Mouse (Mus musculus) kidney, embryonic 14.5 days (tissue): ENCODE data around the gene Crtac1. TPM values are rescaled to one million over a fixed set of nuclear protein-coding genes. Genes with fewer than 3 reads are reported as not detected.

Experiments
- ATAC-seq: fragments of 200-750 bp; cut with Nextera tagmentation; 2 replicates; pipeline ENCODE4 v1.8.0; 2017; ENCODE audit warnings: moderate number of reproducible peaks, mild to moderate bottlenecking, moderate TSS enrichment, moderate library complexity; ENCODE audit not compliant: low FRiP score, low TSS enrichment
- H3K27ac ChIP-seq: fragments of 300-500 bp; sonication (generic); 2 replicates; pipeline ENCODE4 v1.5.1; 2014; ENCODE audit warnings: low read depth, mild to moderate bottlenecking, low read length, moderate library complexity, mixed read lengths
- H3K27me3 ChIP-seq: fragments of 300-500 bp; sonication (generic); 2 replicates; pipeline ENCODE4 v1.6.1; 2014; ENCODE audit warnings: mild to moderate bottlenecking, low read length; ENCODE audit not compliant: control insufficient read depth, insufficient read depth
- H3K36me3 ChIP-seq: fragments of 300-500 bp; sonication (generic); 2 replicates; pipeline ENCODE4 v1.6.1; 2014; ENCODE audit warnings: low read length, mixed read lengths; ENCODE audit not compliant: control insufficient read depth, insufficient read depth
- H3K4me1 ChIP-seq: fragments of 300-500 bp; sonication (generic); 2 replicates; pipeline ENCODE4 v1.6.1; 2014; ENCODE audit warnings: low read length, mixed read lengths; ENCODE audit not compliant: control insufficient read depth, insufficient read depth
- H3K4me2 ChIP-seq: fragments of 300-500 bp; sonication (generic); replicated peaks from 2 replicates; pipeline ENCODE4 v1.6.1; 2014; ENCODE audit warnings: low read depth, mild to moderate bottlenecking, low read length
- H3K4me3 ChIP-seq: fragments of 300-500 bp; sonication (generic); 2 replicates; pipeline ENCODE4 v1.5.1; 2014; ENCODE audit warnings: mild to moderate bottlenecking, low read length
- H3K9ac ChIP-seq: fragments of 300-500 bp; sonication (generic); 2 replicates; pipeline ENCODE4 v1.6.1; 2014; ENCODE audit warnings: low read depth, mild to moderate bottlenecking, low read length, moderate library complexity
- H3K9me3 ChIP-seq: fragments of 300-500 bp; sonication (generic); 2 replicates; pipeline ENCODE4 v1.6.1; 2016; ENCODE audit warnings: low read length; ENCODE audit not compliant: control insufficient read depth
- WGBS: fragments of 180-500 bp; shearing (Covaris S2); extraction: QIAGEN DNeasy Blood & Tissue Kit; methylation state at CpG from one replicate; pipeline ENCODE4 v1.1.7; 2014; 5-methylcytosine and 5-hydroxymethylcytosine counted together
- polyA plus RNA-seq: library from polyadenylated mRNA; unstranded; fragments of >200 nt; fragmentation: Nextera tagmentation; extraction: Ambion mirVana; gene quantifications from 2 replicates; pipeline ENCODE4 v1.2.1, GENCODE M21; 2014

Crtac1 gene
- polyA plus RNA-seq, 1 experiment from 2014 or later, result 6.3 TPM

DNA sequence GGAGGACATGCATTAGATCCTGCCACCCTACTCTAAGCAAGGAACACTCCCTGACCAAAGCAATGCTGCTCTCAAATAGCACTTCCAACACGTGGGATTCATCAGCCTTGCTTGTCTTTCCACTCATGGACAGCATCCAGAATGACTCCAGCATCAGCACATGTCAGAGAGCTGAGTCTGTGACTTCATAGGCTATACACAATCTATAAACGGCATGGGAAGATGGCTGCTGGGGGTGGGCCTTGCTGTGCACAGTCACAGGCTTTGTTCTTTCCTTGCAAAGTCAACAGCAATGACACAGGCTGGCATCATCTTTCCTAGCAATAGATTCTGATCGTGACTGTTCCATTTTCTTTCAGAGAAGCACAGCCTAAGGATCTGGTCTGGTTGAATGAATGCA, 31.6 kb downstream of the Crtac1 start:
- H3K4me3 ChIP-seq, result no peak overlapping the region
- H3K9ac ChIP-seq, result no peak overlapping the region
- H3K27me3 ChIP-seq, result no peaks in the 10 kb centered on the region
- no peak overlapping the region for H3K27ac ChIP-seq
- no peaks in the 10 kb centered on the region for H3K36me3 ChIP-seq
- no peak for ATAC-seq
- WGBS, result 64% methylated on average over 3 of the region's 3 CpGs
- H3K4me2 ChIP-seq, result no peak overlapping the region
- H3K4me1 ChIP-seq, result no peaks in the 10 kb centered on the region
- no peaks in the 10 kb centered on the region for H3K9me3 ChIP-seq

GRCm38 (mm10) chr19:42397281-42397680, 34.3 kb downstream of the Crtac1 start:
- no peaks in the 10 kb centered on the region for H3K4me1 ChIP-seq
- H3K36me3 ChIP-seq, result no peaks in the 10 kb centered on the region
- no peak overlapping the region for H3K9ac ChIP-seq
- no peak overlapping the region for H3K4me3 ChIP-seq
- no peaks in the 10 kb centered on the region for H3K9me3 ChIP-seq
- no peaks in the 10 kb centered on the region for H3K27me3 ChIP-seq
- WGBS, result 20% methylated on average over 11 of the region's 11 CpGs
- ATAC-seq, result no peak
- no peak overlapping the region for H3K27ac ChIP-seq
- H3K4me2 ChIP-seq, result no peak overlapping the region

GRCm38 (mm10) chr19:42394848-42395534, 36.6 kb downstream of the Crtac1 start:
- no peaks in the 10 kb centered on the region for H3K36me3 ChIP-seq
- no peak overlapping the region for H3K4me2 ChIP-seq
- no peaks in the 10 kb centered on the region for H3K27me3 ChIP-seq
- WGBS, result 63% methylated on average over 2 of the region's 2 CpGs
- no peak for ATAC-seq
- no peak overlapping the region for H3K9ac ChIP-seq
- H3K4me1 ChIP-seq, result no peaks in the 10 kb centered on the region
- H3K4me3 ChIP-seq, result no peak overlapping the region
- no peak overlapping the region for H3K27ac ChIP-seq
- H3K9me3 ChIP-seq, result no peaks in the 10 kb centered on the region

DNA sequence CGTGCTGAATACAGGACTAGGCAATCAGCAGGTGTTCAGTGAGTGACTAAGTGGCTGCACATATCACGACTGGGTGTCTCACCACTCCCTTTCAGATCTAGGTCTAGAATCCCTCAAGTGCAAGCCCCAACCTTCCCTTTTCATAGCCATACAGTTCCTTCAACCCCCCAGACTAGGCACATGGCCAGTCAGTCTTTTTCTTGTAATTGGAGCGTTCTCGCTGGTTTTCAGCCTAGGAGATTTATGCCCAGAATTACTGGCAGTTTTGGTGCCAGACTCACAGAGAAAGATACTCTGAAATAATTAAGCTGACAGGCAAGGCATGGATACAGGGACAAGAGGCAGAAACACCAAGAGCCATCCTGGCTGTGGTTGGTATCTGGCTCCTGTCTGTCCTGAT, 37.7 kb downstream of the Crtac1 start:
- 82% methylated on average over 4 of the region's 4 CpGs for WGBS
- no peak for ATAC-seq
- Histone ChIP-seq H3K4me2 (no peak overlapping the region), H3K27me3 (no peaks in the 10 kb centered on the region), H3K4me1 (no peaks in the 10 kb centered on the region), H3K9ac (no peak overlapping the region), H3K4me3 (no peak overlapping the region), H3K27ac (no peak overlapping the region), H3K9me3 (no peaks in the 10 kb centered on the region), H3K36me3 (no peaks in the 10 kb centered on the region)

- H3K4me2 ChIP-seq, result no peak overlapping the region
- no peak overlapping the region for H3K9ac ChIP-seq
- no peak overlapping the region for H3K27ac ChIP-seq
- no peaks in the 10 kb centered on the region for H3K4me1 ChIP-seq
- H3K36me3 ChIP-seq, result no peaks in the 10 kb centered on the region
- ATAC-seq, result no peak
- 85% methylated on average over 8 of the region's 8 CpGs for WGBS
- no peaks in the 10 kb centered on the region for H3K27me3 ChIP-seq
- H3K4me3 ChIP-seq, result no peak overlapping the region
- H3K9me3 ChIP-seq, result no peaks in the 10 kb centered on the region
Observed at GRCm38 (mm10) chr19:42392094-42392493, 39.5 kb downstream of the Crtac1 start.

DNA sequence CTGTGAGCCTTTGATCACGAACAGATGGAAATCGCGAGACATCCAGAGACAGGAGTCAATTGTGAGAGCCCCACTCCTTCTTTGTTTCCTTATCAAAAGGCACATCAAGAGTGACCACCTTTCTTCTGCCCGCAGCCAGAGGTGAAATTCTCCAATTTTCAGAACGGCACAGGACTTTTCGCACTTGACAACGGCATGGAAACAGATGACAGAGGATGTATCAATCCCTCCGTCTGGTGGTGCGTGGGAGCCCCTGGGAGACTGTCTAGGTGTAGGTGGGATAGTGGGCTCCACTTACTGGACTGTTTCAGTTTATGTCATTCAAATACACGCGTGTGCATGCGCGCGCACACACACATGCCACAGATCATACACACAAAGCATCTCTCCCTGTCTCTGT, 42.0 kb downstream of the Crtac1 start:
- H3K9me3 ChIP-seq, result no peaks in the 10 kb centered on the region
- WGBS, result 88% methylated on average over 14 of the region's 14 CpGs
- H3K27ac ChIP-seq, result no peak overlapping the region
- H3K4me3 ChIP-seq, result no peak overlapping the region
- H3K9ac ChIP-seq, result no peak overlapping the region
- no peaks in the 10 kb centered on the region; the same call in 1 of the 2 replicates for H3K27me3 ChIP-seq
- no peak overlapping the region for H3K4me2 ChIP-seq
- H3K4me1 ChIP-seq, result no peaks in the 10 kb centered on the region
- H3K36me3 ChIP-seq, result no peaks in the 10 kb centered on the region
- ATAC-seq, result no peak

DNA sequence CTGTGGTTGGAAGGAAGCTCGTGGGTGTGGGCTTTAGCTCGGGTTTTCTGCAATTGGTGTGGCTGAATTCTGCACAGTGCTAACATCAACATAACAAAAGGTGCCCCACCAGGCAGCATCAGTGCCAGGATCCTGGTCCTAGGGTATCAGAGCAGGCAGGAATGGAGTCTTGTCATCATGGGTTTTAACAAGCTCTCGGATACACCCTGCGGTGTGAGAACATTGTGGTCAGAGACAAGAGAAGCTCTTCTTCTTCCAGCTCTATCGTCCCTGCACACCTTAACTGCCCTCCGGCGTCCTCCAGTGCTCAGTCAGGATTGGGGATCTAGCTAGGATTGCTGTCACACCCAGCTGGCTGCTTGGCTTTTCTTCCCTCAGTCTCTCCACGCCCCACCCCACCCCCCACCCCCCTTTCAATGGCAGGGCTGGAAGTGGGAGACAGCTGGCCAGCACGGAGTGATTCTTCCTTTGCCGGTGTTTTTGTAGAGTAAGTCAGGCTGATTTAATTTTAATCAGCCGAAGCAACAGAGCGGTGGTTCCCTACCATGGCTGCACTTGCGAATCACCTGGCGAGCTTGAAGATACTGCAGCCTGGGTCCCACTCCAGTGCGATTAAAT, 46.5 kb downstream of the Crtac1 start:
- no peak overlapping the region for H3K9ac ChIP-seq
- no peaks in the 10 kb centered on the region for H3K36me3 ChIP-seq
- WGBS, result 13% methylated on average over 15 of the region's 15 CpGs
- H3K27ac ChIP-seq, result no peak overlapping the region
- no peaks in the 10 kb centered on the region for H3K4me1 ChIP-seq
- no peak overlapping the region for H3K4me2 ChIP-seq
- no peaks in the 10 kb centered on the region for H3K9me3 ChIP-seq
- no peak for ATAC-seq
- peaks cover 16% of the 10 kb centered on the region for H3K27me3 ChIP-seq
- H3K4me3 ChIP-seq, result no peak overlapping the region

DNA sequence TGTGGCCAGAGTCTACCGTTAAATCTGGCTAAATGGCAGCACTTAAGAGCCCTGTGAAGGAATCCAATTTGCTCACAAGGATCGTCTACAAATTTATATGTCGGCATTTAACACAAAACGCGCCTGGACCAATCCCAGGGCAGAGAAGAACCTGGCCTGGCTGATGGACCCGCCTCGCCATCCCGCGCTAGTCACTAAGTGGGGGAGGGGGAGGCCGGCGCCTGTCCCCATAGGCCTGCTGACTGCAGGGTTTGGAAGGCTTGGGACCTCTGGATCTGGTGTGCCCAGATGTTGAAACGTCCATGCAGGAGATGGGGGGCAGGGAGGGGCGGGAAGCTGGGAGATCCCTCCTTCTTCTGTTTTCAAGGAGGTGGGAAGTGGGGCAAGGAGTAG, 50.6 kb downstream of the Crtac1 start:
- no peak for ATAC-seq
- Histone ChIP-seq H3K4me3 (peak overlapping the region; percentile 17; the same call in 1 of the 2 replicates), H3K36me3 (no peaks in the 10 kb centered on the region), H3K9me3 (no peaks in the 10 kb centered on the region), H3K4me1 (no peaks in the 10 kb centered on the region), H3K27ac (no peak overlapping the region), H3K9ac (no peak overlapping the region), H3K27me3 (peaks cover 18% of the 10 kb centered on the region), H3K4me2 (peak overlapping the region; percentile 37)
- WGBS, result under 1% methylated on average over 13 of the region's 13 CpGs

GRCm38 (mm10) chr19:42380321-42380980, 51.1 kb downstream of the Crtac1 start:
- Histone ChIP-seq H3K36me3 (no peaks in the 10 kb centered on the region), H3K4me2 (peak overlapping the region; percentile 37), H3K27me3 (peaks cover 18% of the 10 kb centered on the region), H3K27ac (no peak overlapping the region), H3K9ac (no peak overlapping the region), H3K9me3 (no peaks in the 10 kb centered on the region), H3K4me1 (no peaks in the 10 kb centered on the region), H3K4me3 (peak overlapping the region; percentile 17; the same call in 1 of the 2 replicates)
- 3% methylated on average over 25 of the region's 26 CpGs for WGBS
- ATAC-seq, result no peak
